Mouse (Mus musculus) adrenal gland, postnatal 4 days (tissue): ENCODE measurements at regions not wholly inside any gene's neighbourhood (a gene's known extent, or its start where the extent isn't known, plus 50 kb on each side); places are given as distances from the start of the nearest gene placed in this dataset.

Experiments used
- DNase-seq, 2 experiments: peaks; one replicate each; pipeline ENCODE4 v3.0.0; 2021 to 2022; ENCODE audit warnings: low spot score in 2 of 2, mixed read lengths in 2 of 2

DNA sequence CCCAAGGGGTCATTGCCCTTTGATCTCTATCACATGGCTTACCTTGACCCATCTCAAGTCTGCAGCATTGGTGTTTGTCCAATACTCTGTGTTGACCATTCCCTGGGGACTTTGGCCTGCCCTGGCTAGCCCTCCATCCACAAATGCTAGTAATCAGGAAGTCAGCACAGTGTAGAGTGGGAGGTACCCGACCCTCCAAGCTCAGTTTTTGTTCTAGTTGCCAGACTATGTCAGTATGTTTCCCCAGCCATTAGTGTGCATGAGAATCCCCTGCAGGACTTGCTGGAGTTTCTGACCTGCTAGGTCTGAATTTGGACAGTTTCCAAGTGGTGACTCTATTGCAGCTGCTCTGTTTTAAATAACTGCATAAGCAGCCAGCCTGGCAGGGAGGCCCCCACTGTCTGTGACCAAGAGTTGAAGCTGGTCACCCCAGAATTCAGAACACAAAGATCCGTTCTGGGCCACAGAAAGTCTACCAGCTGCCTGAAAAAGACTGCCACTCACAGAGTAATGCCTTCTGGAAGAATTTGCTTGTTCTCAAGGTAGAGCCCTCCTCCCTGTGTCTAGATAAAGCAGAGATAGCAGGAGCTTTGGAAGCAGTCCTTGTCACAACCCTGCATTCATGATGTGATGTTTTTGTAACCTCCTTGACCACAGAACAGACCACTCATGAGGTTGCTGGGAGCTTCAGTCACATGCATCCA lies 118.0 kb upstream of the Slc22a23 start:
- no peak for DNase-seq

DNA sequence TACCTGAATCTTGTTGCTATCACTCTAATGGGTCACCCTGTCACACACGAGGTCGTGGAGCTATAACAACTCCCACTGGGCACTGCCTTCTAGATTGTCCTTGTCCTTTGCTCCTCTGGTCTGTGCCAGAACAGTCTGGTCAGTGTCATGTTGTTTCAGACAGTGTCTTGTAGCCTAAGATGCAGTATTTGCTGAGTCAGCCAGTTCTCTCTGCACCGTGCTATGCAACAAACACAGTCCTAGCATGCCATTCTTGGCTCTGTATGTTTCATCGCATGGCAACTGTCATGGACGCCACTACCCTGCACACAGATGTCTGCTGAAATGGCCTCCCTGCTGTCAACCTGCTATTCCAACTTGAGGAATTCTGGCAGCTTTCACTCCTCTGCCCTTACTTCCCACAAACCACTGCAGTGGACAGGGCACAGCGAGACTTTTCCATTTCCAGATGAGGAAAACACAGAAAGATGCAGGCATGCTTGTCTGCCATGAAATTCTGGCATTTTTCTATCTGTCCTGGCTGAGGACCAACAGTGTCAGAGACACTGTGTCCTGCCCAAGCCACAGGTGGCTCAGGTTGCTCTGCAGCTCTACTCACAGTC lies 117.3 kb upstream of the Slc22a23 start:
- no peak for DNase-seq

DNA sequence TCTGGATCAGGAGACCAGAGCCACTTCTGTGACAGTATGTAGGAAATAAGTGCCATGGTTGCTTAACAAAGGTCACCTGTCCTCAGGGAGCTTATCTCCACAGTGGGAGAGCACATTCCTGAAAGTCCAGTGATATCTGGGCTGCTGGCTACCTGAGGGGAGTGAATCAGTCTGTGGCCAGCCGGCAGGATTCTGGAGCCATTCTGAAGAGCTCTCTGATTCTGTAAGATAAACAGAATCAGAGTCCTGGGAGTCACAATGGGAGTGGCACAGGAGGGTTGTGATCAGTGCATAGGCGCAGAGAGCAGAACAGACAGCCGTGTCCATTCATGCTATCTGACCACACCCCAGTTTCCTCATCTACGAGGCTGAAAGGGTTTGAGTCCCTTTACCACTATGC lies 116.0 kb upstream of the Slc22a23 start:
- no peak for DNase-seq

GRCm38 (mm10) chr13:34456051-34456450 lies 111.1 kb upstream of the Slc22a23 start:
- DNase-seq = no peak

DNA sequence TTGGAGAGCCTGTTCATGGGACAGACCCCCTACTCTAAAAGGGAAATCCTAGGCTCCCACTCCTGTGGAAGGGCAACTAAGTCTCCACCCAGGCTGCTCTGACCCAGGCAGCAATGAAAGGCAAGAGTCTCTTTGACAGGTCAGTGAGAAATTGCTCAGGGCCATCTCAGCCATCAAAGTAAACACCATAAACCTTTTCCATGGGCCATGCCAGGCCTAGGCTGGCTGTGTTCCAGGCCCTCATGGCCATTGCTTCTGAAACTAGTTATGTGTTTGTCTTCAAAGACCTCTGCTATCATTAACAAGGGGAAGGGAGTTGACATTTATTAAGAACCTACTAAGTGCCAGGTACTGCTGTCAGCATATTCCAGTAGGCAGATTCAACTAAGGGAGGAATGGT lies 101.8 kb upstream of the Slc22a23 start:
- peak; percentile 12 to 15 for DNase-seq

- no peak for DNase-seq
Observed at GRCm38 (mm10) chr13:34446327-34446726, 101.3 kb upstream of the Slc22a23 start.

- DNase-seq = no peak
Observed at GRCm38 (mm10) chr13:34441347-34441746, 96.4 kb upstream of the Slc22a23 start.

- DNase-seq = no peak
Observed at GRCm38 (mm10) chr13:34427527-34427926, 82.5 kb upstream of the Slc22a23 start.

DNA sequence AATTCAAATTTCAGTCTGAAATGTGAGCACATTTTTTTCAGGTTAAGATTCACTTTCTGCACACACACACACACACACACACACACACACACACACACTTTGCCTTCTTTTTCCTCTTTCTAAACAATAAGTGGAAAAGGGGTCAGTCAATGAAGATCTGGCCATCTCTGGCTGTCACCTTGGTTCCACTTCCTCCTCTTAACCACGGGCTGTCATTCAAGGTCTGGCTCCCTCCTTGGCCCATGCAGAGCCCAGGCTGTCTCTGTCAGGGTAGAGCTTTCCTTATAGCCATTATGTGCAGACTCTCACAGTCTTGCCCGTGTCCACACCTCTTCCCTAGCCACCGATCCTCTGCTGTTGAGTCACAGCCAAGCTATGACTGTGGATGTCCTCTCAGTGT lies 79.9 kb upstream of the Slc22a23 start:
- DNase-seq = no peak

GRCm38 (mm10) chr13:34421644-34422043 lies 76.7 kb upstream of the Slc22a23 start:
- no peak for DNase-seq

DNA sequence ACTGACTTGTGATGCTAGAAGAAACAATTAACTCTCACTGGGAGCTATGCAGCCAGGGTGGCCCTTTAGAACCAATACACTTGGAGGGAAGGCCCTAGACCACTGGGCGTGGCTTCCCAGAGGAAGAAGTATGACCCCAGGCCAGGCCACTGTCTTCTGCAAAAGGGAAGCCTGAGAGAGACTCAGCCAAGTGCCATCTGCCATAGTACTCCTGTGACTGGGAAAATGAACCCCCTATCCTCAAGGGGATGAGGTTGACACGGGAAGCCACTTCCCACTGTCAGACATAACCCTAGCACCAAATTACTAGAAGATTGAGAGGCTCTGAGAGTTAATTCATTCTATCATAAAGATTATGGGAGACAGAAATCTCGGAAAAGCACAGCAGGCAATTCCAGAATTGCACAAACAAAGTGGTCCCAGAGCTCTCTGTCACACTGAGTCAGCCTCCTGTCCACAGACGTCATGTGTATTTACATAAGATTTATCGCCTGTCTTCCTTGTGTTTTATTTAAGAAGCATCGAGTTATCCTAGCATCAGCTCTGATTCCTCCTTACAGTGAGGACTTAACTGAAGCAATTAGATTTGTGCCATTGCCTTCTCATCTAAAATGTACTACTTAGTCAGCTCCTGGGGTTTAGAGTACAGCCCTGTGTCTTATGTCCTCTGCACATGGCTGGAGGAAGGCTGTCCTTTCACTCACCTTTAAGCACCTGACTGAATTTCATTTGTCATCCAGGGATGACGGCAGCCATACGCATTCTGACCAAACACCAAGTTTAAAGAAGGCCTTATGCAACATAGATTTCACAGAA lies 75.6 kb upstream of the Slc22a23 start:
- DNase-seq = no peak

DNA sequence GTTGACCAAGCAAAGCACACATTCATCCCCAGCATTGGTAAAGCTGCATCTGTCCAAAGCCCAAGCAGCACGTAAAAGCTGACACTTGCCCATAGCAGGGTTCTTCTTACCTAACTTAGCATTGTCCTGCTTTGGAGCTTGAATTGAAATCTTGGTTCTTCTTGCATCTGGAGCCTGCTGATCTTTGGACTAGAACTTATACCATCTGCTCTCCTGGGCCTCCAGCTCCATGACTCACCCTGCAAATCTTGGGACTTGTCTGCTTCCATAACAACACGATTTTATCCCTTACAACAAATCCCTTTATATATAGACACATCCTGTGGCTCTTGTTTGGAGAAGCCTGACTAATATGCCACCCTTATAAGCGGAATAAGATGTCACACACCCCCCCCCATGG lies 74.1 kb upstream of the Slc22a23 start:
- DNase-seq = no peak

DNA sequence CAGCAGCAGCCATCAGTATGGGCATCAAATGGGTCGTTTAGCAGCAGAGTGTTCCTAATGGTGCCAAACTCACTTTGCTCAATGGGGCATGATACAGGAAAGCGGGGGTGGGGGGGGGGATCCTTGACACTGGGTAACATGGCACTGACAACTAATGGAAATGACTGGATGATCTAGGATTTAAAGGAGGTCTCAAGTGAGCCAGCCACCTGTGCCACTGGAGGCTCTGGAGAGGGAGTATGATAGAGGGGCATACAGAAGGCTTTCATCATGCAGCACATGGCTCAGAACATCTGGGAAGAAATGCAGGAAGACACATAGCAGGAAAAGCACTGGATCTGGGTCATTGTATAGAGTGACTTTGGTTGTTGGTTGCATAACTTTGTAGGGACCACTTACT lies 71.6 kb upstream of the Slc22a23 start:
- DNase-seq = no peak

- DNase-seq = no peak
Observed at GRCm38 (mm10) chr13:34414533-34414932, 69.6 kb upstream of the Slc22a23 start.

GRCm38 (mm10) chr13:34408669-34409055 lies 63.7 kb upstream of the Slc22a23 start:
- no peak for DNase-seq

DNA sequence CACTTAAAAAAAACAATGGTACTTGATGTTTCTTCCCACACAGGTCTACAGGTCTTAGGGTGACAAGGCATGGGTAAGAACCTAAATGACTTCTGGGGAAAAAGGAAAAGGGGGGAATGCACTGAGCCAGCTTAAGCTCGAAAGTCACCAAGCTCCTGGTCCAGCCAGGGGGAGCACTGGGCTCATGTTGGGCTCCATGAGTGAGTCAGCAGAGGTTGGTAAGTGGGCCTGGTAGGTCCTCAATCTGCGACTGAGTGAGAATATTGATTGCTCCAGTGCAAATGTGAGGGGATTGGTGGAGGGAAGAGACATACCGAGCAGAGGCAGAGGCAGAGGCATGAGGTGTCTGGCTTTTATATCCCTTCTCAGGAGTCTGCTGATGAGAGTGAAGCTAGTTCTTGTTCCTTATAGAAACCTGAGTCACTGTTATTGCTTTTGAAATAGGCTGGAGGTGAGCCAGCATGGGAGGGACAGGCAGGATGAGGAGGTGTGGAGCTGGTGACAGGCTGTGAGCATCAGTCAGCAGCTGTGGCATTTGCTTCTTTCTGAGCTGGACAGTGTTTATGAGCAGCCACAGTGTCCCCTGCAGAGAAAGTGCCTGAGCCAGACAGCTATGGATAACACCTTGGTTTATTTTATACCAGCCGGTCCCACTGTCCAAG lies 63.2 kb upstream of the Slc22a23 start:
- DNase-seq = no peak

DNA sequence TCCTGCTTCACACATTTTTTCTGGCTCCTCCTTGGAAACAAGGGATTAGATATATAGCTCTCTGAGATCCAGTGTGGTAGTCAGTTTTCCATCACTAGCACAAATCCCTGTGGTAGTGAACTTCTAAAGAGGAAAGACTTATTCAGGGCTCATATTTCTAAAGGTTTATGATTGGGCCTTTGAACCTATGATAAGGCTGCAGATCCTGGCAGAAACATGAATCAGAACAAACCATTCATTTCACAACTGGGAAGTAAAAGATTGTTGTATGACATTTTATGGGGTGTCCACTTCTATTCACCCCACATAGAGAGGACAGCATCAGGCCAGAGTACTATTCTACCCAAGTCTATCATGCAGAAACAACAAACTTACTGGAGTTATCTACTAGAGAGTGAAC lies 61.3 kb upstream of the Slc22a23 start:
- DNase-seq = no peak

GRCm38 (mm10) chr13:34402631-34403030 lies 57.6 kb upstream of the Slc22a23 start:
- DNase-seq = no peak

GRCm38 (mm10) chr13:34401031-34401430 lies 56.0 kb upstream of the Slc22a23 start:
- no peak for DNase-seq

- no peak for DNase-seq
Observed at GRCm38 (mm10) chr13:34398847-34399246, 53.9 kb upstream of the Slc22a23 start.

DNA sequence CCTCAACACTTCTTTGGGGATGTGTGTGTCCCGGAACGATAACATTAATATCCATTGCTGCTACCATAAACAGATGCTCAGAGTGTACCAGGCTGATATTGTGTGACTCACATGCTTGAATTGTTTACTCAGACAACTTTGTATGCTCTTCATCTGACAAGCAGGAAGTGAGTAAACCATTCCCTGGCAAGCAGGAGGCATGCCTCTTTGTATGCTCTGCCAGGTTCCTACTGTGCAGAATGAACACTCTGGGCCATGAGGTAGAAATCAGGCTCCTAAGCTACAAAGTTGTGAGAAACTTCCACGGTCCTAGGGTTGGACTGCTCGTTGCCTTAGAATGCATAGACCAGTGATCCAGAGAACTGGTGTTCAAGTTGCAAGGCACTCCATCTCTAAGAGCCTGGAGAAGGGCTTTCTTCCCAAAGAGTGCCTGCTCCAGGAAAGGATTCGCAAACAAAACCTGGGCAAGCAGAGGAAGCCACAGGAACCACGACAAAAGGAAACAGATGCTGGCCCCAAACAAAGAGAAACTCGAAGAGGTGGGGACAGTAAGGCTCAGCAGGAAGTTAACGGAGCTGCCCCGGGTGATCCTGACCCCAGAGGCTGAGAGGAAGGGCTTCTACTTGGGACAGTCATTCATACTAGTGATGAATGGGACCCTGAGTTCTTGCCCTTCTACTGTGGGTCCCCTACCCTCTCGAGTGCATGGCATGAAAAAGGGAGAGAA lies 53.2 kb upstream of the Slc22a23 start:
- DNase-seq = no peak
